Mouse (Mus musculus): ENCODE data around the gene Spr. TPM values are rescaled to one million over a fixed set of nuclear protein-coding genes. Genes with fewer than 3 reads are reported as not detected.
"Not testable (repeated sequence)": the region's sequence is repeated elsewhere in the genome, so short reads cannot be mapped to it uniquely, and the experiment has no call there.

The Spr gene
- polyA plus RNA-seq, 1 experiment from 2014 or later, result 51.1 TPM

DNA sequence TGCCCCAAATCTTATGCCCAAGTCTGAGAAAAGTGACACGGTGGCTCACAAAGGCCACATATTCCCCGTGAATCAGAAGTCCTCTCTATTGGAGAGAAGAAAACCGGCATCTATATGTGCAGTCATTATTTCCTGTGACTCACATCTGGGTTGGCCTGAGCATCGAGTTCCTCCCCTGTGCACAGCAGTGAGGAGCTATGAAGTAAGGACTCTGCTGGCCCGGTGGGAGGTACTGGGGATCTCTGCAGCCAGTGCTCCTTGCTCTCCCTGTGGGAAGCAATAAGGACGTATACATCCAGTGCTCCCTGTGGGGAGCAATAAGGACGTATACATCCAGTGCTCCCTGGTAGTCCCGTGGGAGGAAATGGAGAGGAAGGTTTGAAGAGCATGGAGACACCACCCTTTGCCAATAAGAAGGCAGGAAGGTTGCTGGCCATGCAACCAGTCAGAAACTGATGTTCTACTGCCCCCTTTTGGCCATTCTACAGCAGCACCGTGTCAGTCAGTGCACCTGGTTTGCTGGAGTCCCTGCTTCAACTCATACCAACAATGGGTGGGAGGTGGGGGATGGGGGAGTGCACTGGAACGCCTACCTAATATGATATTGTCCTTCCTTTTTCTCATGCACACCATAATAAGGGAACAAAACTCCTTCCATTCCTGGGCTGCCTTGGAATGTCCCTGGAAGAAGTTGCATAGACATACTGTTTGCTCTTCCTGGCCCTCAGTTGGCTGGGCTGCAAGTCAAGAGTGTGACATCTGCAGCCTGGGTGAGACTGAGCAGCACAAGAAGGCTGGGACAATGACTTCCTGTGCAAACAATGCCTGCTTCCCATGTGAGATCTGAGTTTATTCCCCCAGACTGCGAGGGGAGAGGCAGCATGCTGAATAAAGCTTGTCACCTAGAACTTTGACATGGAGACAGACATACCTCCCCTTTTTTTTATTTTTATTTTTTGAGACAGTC lies 19.7 kb downstream of the Spr start:
- H3K9ac ChIP-seq; H3K9me3 ChIP-seq (replicated peaks); H3K36me3 ChIP-seq; H3K4me1 ChIP-seq (replicated peaks); H3K4me2 ChIP-seq; H3K27me3 ChIP-seq; H3K27ac ChIP-seq; H3K4me3 ChIP-seq: not testable (repeated sequence)
- 23% methylated on average over 11 of the region's 11 CpGs for WGBS
- peak; percentile 64 for ATAC-seq (replicated peaks; ENCODE audit: insufficient number of reproducible peaks, insufficient read depth, low FRiP score, low read depth)

DNA sequence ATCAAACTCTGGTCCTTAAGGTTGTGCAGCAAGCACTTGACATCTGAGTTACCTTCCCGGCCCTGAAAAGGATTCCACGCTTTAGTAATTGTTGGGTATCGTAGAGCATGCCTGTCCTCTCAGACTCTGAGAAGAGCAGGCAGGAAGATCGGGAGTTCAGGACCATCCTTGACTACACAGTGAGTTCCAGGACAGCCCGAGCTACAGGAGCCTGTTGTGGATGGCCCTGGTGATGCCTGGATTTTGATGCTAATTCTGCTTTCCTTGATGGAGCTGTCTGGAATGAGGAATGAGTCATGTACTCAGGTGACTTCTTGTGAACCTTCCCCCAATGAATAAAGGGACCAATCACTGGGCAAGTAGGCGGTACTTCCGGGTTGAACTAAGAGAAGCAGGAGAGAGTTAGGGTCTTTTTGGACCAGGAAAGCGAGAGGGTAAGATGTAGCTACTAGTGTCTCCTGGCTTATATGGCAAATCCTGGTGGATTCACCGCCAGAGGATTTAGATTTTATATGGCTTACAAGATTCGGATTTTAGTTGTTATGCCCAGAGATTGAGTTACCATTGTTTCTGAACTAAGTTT lies 32.4 kb downstream of the Spr start:
- Histone ChIP-seq H3K4me2 (no peak overlapping the region), H3K4me3 (no peak overlapping the region), H3K4me1 (replicated peaks) (no peaks in the 10 kb centered on the region), H3K36me3 (no peaks in the 10 kb centered on the region), H3K27me3 (no peaks in the 10 kb centered on the region), H3K9ac (no peak overlapping the region), H3K27ac (no peak overlapping the region), H3K9me3 (replicated peaks) (no peaks in the 10 kb centered on the region)
- 81% methylated on average over 10 of the region's 10 CpGs for WGBS
- no peak for ATAC-seq (replicated peaks; ENCODE audit: insufficient number of reproducible peaks, insufficient read depth, low FRiP score, low read depth)

DNA sequence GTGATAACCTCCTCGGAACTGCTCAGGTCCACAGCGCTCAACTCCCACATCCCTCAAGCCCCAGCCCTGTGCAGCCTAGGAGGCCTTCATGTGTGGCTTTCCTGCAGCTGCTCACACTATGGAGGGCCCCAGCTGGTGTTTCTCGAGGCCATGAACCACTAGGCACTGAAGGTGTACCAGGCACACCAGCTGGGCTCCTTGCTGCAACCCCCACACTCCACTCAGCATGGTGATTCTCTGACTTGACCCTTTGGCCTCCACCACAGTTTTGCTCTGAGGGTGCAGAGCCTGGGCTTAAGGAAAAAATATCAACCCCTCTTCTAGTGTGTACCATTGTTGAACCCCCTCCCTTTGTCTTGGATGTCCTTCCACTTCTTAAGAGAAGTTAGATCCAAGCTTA lies 34.2 kb downstream of the Spr start:
- Histone ChIP-seq H3K4me3 (no peak overlapping the region), H3K9me3 (replicated peaks) (no peaks in the 10 kb centered on the region), H3K4me1 (replicated peaks) (no peaks in the 10 kb centered on the region), H3K36me3 (no peaks in the 10 kb centered on the region), H3K9ac (no peak overlapping the region), H3K27ac (no peak overlapping the region), H3K4me2 (no peak overlapping the region), H3K27me3 (no peaks in the 10 kb centered on the region)
- ATAC-seq (replicated peaks; ENCODE audit: insufficient number of reproducible peaks, insufficient read depth, low FRiP score, low read depth), result no peak
- 82% methylated on average over 3 of the region's 3 CpGs for WGBS

DNA sequence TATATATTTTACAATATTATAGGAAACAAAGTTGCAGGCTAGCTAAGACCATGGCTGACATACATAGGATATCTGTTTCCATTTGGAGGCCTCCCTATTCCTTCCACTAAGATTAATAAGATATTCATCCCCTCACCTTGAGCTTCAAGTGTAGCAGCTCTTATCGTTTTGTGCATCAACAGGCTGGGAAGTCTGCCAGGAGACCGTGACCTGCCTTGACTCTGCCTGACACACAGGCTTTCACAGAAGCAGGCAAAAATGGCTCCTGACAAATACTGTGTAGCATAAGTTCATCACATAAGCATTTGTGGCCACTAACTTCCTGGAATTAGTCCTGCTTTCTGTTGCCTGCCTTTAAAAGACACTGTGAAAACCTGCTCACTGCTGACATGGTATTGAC lies 41.1 kb downstream of the Spr start:
- no peaks in the 10 kb centered on the region for H3K9me3 ChIP-seq (replicated peaks)
- H3K27ac ChIP-seq, result no peak overlapping the region
- ATAC-seq (replicated peaks; ENCODE audit: insufficient number of reproducible peaks, insufficient read depth, low FRiP score, low read depth), result no peak
- H3K4me3 ChIP-seq, result no peak overlapping the region
- no peaks in the 10 kb centered on the region for H3K4me1 ChIP-seq (replicated peaks)
- no peaks in the 10 kb centered on the region for H3K36me3 ChIP-seq
- H3K9ac ChIP-seq, result no peak overlapping the region
- WGBS, result 64% methylated on average over 2 of the region's 2 CpGs
- no peaks in the 10 kb centered on the region for H3K27me3 ChIP-seq
- H3K4me2 ChIP-seq, result no peak overlapping the region

DNA sequence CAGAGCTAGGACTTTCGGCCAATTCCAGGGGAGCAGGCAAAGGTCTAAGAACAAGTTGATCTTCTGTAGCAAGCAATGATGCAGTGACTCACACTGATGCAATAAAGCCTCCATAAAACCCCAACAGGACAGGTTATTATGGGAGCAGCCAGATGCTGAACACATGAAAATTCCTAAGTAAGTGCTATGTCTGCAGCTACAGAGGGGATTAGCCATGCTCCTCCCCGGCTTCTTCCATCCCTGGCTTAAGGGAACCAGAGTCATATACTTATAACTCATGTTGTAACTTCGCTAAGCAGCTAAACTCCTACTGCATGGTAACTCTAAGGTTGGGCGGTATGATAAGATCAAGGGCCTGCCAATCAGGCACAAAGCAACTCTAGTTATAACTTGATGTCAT lies 50.1 kb downstream of the Spr start:
- WGBS, result 66% methylated on average over 4 of the region's 4 CpGs

DNA sequence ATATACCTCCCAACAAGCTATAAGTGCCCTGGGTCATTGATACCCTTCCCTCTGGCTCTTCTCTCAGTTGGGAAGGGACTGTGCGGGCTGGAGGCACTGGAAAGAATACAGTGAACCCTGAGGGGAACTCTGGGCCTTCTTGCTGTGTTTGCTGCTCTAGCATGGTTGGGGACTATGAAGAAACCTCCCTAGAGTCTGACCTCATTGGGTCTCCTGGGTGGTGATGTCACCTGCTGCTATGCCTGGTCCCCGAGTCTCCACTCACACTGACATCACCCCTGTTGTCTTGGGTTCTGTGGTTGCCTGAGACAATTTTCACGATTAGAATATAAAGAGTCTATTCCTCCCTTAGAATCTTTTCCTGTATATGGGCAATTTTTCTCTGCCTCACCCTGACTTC lies 50.9 kb downstream of the Spr start:
- H3K4me3 ChIP-seq, result no peak overlapping the region
- no peaks in the 10 kb centered on the region; the same call in 1 of the 2 replicates for H3K27me3 ChIP-seq
- ATAC-seq (replicated peaks; ENCODE audit: insufficient number of reproducible peaks, insufficient read depth, low FRiP score, low read depth), result no peak
- H3K4me1 ChIP-seq (replicated peaks), result 0 out of 2 replicates have a peak, but pooled peaks cover 4% of the 10 kb centered on the region
- no peaks in the 10 kb centered on the region for H3K9me3 ChIP-seq (replicated peaks)
- no peak overlapping the region for H3K27ac ChIP-seq
- H3K4me2 ChIP-seq, result no peak overlapping the region
- WGBS, result 51% methylated on average over 3 of the region's 3 CpGs
- no peaks in the 10 kb centered on the region for H3K36me3 ChIP-seq
- H3K9ac ChIP-seq, result no peak overlapping the region

More for the DNA sequence above, 50.1 kb downstream of the Spr start:
- no peak overlapping the region for H3K27ac ChIP-seq
- no peaks in the 10 kb centered on the region for H3K9me3 ChIP-seq (replicated peaks)
- no peak overlapping the region for H3K9ac ChIP-seq
- no peaks in the 10 kb centered on the region for H3K36me3 ChIP-seq
- ATAC-seq (replicated peaks; ENCODE audit: insufficient number of reproducible peaks, insufficient read depth, low FRiP score, low read depth), result no peak
- no peak overlapping the region for H3K4me3 ChIP-seq
- H3K4me1 ChIP-seq (replicated peaks), result 0 out of 2 replicates have a peak, but pooled peaks cover 4% of the 10 kb centered on the region
- H3K27me3 ChIP-seq, result no peaks in the 10 kb centered on the region
- no peak overlapping the region for H3K4me2 ChIP-seq

Other genes with a start within 250 kb of the Spr start
- 15.2 and 17.1 TPM in 2 replicates for gene Exoc6b, start 68.3 kb downstream of the Spr start, polyA plus RNA-seq (2015; fragmentation: Nextera tagmentation; extraction: Ambion mirVana)
- gene Emx1, start 49.7 kb upstream of the Spr start, polyA plus RNA-seq (2015; fragmentation: Nextera tagmentation; extraction: Ambion mirVana), result not detected in 2 replicates
- gene Sfxn5, start 195.7 kb upstream of the Spr start, polyA plus RNA-seq (2015; fragmentation: Nextera tagmentation; extraction: Ambion mirVana), result 3.7 and 4.9 TPM in 2 replicates
- 42.3 and 45.3 TPM in 2 replicates for gene Rab11fip5, start 236.9 kb upstream of the Spr start, polyA plus RNA-seq (2015; fragmentation: Nextera tagmentation; extraction: Ambion mirVana)